Mouse (Mus musculus) lung, embryonic 14.5 days (tissue): ENCODE measurements around the gene Acp5. TPM values are rescaled to one million over a fixed set of nuclear protein-coding genes. Genes with fewer than 3 reads are reported as not detected.

ENCODE experiments used
- ATAC-seq: fragments of 200-750 bp; cut with Nextera tagmentation; 2 replicates; pipeline ENCODE4 v1.8.0; 2017; ENCODE audit warnings: mild to moderate bottlenecking, moderate TSS enrichment, moderate library complexity; ENCODE audit not compliant: insufficient read depth
- DNase-seq: peaks from one replicate; pipeline ENCODE4 v3.0.0-alpha.2; 2015
- H3K27ac ChIP-seq: fragments of 300-500 bp; sonication (generic); 2 replicates; pipeline ENCODE4 v1.5.1; 2014; ENCODE audit warnings: low read depth, mild to moderate bottlenecking, moderate library complexity
- H3K27me3 ChIP-seq: fragments of 300-500 bp; sonication (generic); 2 replicates; pipeline ENCODE4 v1.6.1; 2014; ENCODE audit warnings: low read length, control low read depth; ENCODE audit not compliant: insufficient read depth
- H3K36me3 ChIP-seq: fragments of 300-500 bp; sonication (generic); 2 replicates; pipeline ENCODE4 v1.6.1; 2014; ENCODE audit warnings: control low read depth; ENCODE audit not compliant: insufficient read depth
- H3K4me1 ChIP-seq: fragments of 300-500 bp; sonication (generic); 2 replicates; pipeline ENCODE4 v1.6.1; 2014; ENCODE audit warnings: antibody characterized with exemption, control low read depth; ENCODE audit not compliant: insufficient read depth
- H3K4me2 ChIP-seq: fragments of 300-500 bp; sonication (generic); 2 replicates; pipeline ENCODE4 v1.6.1; 2014; ENCODE audit warnings: mild to moderate bottlenecking
- H3K4me3 ChIP-seq: fragments of 300-500 bp; sonication (generic); 2 replicates; pipeline ENCODE4 v1.5.1; 2014; ENCODE audit warnings: low read depth, low read length
- H3K9ac ChIP-seq: fragments of 300-500 bp; sonication (generic); 2 replicates; pipeline ENCODE4 v1.6.1; 2014
- H3K9me3 ChIP-seq: fragments of 300-500 bp; sonication (generic); 2 replicates; pipeline ENCODE4 v1.6.1; 2016; ENCODE audit warnings: low read depth, low read length, control low read depth
- CTCF ChIP-seq: IDR thresholded peaks from 2 replicates; pipeline ENCODE4 v1.5.1; 2016; ENCODE audit warnings: antibody characterized with exemption, low read depth
- WGBS: fragments of 180-500 bp; shearing (Covaris S2); extraction: QIAGEN DNeasy Blood & Tissue Kit; methylation state at CpG from one replicate; pipeline ENCODE4 v1.1.7; 2014; 5-methylcytosine and 5-hydroxymethylcytosine counted together
- polyA plus RNA-seq: library from polyadenylated mRNA; unstranded; fragments of >200 nt; fragmentation: Nextera tagmentation; extraction: Ambion mirVana; gene quantifications from 2 replicates; pipeline ENCODE4 v1.2.1, GENCODE M21; 2014

Gene Acp5
- polyA plus RNA-seq, 1 experiment from 2014 or later, result 4.2 TPM

- H3K4me2 ChIP-seq, result no peak overlapping the region
- WGBS, result 86% methylated on average over 15 of the region's 15 CpGs
- H3K27me3 ChIP-seq, result no peaks in the 10 kb centered on the region
- ATAC-seq (no peak), DNase-seq (no peak)
- no peaks in the 10 kb centered on the region for H3K36me3 ChIP-seq
- H3K9ac ChIP-seq, result no peak overlapping the region
- no peak for TF ChIP-seq CTCF
- H3K4me1 ChIP-seq, result no peaks in the 10 kb centered on the region
- no peak overlapping the region for H3K27ac ChIP-seq
- H3K4me3 ChIP-seq, result no peak overlapping the region
- no peaks in the 10 kb centered on the region for H3K9me3 ChIP-seq
These were observed 10.1 kb downstream of the Acp5 start for GRCm38 (mm10) chr9:22125246-22126027.

GRCm38 (mm10) chr9:22124169-22124568 is 11.3 kb downstream of the Acp5 start:
- Histone ChIP-seq H3K27ac (no peak overlapping the region), H3K9me3 (no peaks in the 10 kb centered on the region), H3K4me2 (no peak overlapping the region), H3K4me3 (no peak overlapping the region), H3K4me1 (no peaks in the 10 kb centered on the region), H3K27me3 (no peaks in the 10 kb centered on the region), H3K9ac (no peak overlapping the region), H3K36me3 (no peaks in the 10 kb centered on the region)
- DNase-seq (no peak), ATAC-seq (no peak)
- TF ChIP-seq CTCF, result no peak
- WGBS, result 82% methylated on average over 3 of the region's 3 CpGs

GRCm38 (mm10) chr9:22123069-22123609 is 12.4 kb downstream of the Acp5 start:
- no peak for DNase-seq
- no peaks in the 10 kb centered on the region for H3K27me3 ChIP-seq

GRCm38 (mm10) chr9:22122005-22122404 is 13.5 kb downstream of the Acp5 start:
- TF ChIP-seq CTCF, result no peak
- no peak overlapping the region for H3K27ac ChIP-seq
- no peaks in the 10 kb centered on the region for H3K9me3 ChIP-seq
- WGBS, result 65% methylated on average over 3 of the region's 3 CpGs
- no peaks in the 10 kb centered on the region for H3K36me3 ChIP-seq
- no peak for DNase-seq
- no peak overlapping the region for H3K4me3 ChIP-seq
- H3K9ac ChIP-seq, result no peak overlapping the region
- H3K4me2 ChIP-seq, result no peak overlapping the region
- H3K27me3 ChIP-seq, result no peaks in the 10 kb centered on the region
- ATAC-seq, result no peak
- H3K4me1 ChIP-seq, result 0 out of 2 replicates have a peak, but pooled peaks cover 4% of the 10 kb centered on the region

More at GRCm38 (mm10) chr9:22123069-22123609, 12.4 kb downstream of the Acp5 start:
- Histone ChIP-seq H3K4me1 (no peaks in the 10 kb centered on the region), H3K27ac (no peak overlapping the region), H3K9me3 (no peaks in the 10 kb centered on the region), H3K36me3 (no peaks in the 10 kb centered on the region), H3K9ac (no peak overlapping the region), H3K4me3 (no peak overlapping the region), H3K4me2 (no peak overlapping the region)
- 84% methylated on average over 7 of the region's 7 CpGs for WGBS
- ATAC-seq, result no peak
- no peak for TF ChIP-seq CTCF

GRCm38 (mm10) chr9:22121545-22121944 is 14.0 kb downstream of the Acp5 start:
- H3K36me3 ChIP-seq, result no peaks in the 10 kb centered on the region
- ATAC-seq (no peak), DNase-seq (no peak)
- no peak overlapping the region for H3K4me3 ChIP-seq
- no peak overlapping the region for H3K27ac ChIP-seq
- H3K9me3 ChIP-seq, result no peaks in the 10 kb centered on the region
- H3K9ac ChIP-seq, result no peak overlapping the region
- H3K4me2 ChIP-seq, result no peak overlapping the region
- TF ChIP-seq CTCF, result no peak
- 0 out of 2 replicates have a peak, but pooled peaks cover 4% of the 10 kb centered on the region for H3K4me1 ChIP-seq
- no peaks in the 10 kb centered on the region for H3K27me3 ChIP-seq

- no peak for ATAC-seq
- Histone ChIP-seq H3K27ac (no peak overlapping the region), H3K36me3 (no peaks in the 10 kb centered on the region), H3K4me1 (peaks cover 7% of the 10 kb centered on the region), H3K4me2 (no peak overlapping the region), H3K27me3 (no peaks in the 10 kb centered on the region), H3K9me3 (no peaks in the 10 kb centered on the region), H3K4me3 (no peak overlapping the region), H3K9ac (no peak overlapping the region)
- TF ChIP-seq CTCF, result no peak
- 80% methylated on average over 4 of the region's 4 CpGs for WGBS
- DNase-seq, result no peak
These were observed 16.0 kb downstream of the Acp5 start for GRCm38 (mm10) chr9:22119543-22119942.

- Histone ChIP-seq H3K4me1 (peaks cover 7% of the 10 kb centered on the region), H3K27ac (no peak overlapping the region), H3K9me3 (no peaks in the 10 kb centered on the region), H3K27me3 (no peaks in the 10 kb centered on the region), H3K4me3 (peak overlapping the region; percentile 86), H3K4me2 (peak overlapping the region; percentile 66), H3K9ac (peak overlapping the region; percentile 75), H3K36me3 (peaks cover 12% of the 10 kb centered on the region)
- DNase-seq (peak; percentile 85), ATAC-seq (no peak)
- WGBS, result 46% methylated on average over 10 of the region's 10 CpGs
- TF ChIP-seq CTCF, result peak; percentile 74
These were observed 17.6 kb downstream of the Acp5 start for GRCm38 (mm10) chr9:22117754-22118456.
